Mouse (Mus musculus): ENCODE results near the gene Rps8.

The Rps8 gene

DNA sequence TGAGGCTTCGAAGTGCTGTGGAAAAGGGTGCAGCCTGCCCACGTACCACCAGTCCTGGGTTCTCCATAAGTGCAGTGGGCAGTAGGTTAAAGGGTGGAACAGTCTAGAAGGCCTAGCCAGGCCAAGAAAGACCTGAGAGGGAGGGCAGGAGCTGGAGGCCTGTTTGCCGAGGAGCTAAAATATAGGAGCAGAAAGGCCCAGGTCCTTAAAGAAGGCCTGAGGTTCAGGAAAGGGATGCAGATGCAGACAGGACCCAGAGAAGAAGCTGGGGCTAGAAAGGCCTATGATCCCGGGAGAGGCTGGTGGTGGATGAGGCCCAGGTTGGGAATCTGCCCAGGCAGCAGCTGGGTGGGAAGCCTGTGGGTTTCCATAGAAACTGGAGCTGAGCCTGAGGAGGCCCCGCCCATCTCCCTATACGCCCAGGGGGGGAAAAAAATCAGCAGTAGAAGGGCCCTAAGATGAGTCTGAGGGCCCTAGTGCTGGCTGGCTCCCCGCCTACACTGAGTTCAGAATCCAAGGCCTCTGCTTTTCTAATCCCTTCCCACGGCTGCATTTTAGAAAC is 30.6 kb downstream of the Rps8 start, which contains the start of gene Btbd19:
Gene Btbd19, minus strand, starts transcription at position 378 of the 562 bp plus-strand sequence.
- DNase-seq (ENCODE audit: low spot score), result peak; percentile 67

DNA sequence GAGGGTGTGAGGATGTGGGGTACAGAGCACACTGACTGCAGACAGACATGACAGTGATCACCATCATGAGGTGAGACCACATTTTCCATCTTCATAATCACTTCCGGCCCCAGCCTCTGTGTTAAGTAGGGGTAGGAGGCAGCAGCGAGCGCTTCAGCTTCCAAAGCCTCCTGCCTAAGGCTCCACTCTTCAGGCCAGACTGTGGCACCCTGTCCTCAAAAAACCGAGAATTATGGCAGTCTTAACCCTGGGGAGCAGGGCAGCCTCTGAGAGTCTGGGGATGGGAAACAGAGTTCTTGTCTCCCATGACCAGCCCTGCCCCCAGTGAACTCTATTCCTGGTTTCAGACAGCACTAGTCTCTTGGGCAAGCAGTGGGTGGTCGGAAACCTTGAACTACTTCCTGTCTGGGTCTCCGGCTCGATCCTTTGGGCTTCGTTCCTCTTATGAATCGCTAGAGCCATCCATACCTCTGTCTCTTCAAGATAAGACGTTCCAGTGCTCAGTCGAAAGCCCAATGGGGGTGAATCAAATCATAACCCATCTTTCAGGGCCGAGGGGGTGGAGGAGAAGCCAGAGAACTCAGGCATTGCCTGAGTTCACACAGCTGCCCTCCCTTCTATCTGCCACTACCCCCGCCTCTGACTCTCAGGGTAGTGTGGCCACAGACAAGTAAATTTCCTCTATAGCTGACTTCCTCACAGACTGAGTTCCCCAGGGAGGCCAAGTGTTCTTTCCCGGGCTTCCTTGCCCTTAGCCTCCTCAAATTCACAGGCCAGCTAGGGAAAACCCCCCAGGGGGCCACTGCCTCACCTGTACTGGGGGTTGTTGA is 31.3 kb downstream of the Rps8 start:
- no peak for DNase-seq (ENCODE audit: low spot score)

DNA sequence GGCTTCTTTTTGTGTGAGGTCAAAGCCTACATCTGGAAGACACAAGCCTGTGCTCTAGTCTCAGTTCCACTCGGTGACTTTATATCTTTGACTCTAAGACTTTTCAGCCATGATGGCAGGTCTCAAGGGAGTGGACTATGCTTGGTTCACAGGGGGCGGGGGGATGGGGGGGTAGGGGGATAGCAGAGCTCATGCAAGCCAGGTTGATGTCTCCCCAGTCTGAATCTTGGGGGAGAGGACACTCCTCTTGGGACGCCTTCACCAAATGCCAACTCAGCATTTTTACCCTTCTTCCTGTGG is 31.9 kb downstream of the Rps8 start:
- no peak for DNase-seq (ENCODE audit: low spot score)

DNA sequence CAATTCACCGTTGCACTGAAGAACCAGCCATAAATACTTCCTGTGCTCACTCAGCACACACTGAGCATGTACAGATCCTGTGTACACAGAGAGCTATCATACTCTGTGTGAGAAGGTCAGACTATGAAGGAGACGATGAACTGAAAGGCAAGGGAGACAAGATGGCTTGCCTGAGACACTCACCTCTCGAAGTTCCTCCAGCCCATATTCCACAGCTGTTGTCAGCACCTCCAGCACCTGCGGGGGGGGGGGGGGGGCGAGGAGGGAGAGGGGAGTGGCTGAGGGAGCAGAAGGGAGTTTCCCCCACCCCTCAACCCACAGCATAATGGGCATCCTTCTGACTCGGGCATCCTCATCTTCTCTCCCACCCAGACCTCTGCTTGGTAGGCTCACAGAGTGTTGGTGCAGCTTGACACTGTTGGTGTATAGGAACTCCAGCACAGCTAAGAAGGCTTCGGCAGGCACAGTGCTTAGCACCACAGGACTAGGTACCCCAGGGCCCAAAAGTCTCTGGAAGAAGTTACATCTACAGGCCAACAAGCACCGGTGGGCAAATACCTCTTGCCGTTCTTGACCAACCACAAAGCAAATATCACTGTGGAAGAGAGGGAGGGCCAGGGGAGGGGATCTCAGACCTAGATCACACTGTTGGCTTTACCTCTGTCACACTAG is 32.4 kb downstream of the Rps8 start:
- no peak for DNase-seq (ENCODE audit: low spot score)

DNA sequence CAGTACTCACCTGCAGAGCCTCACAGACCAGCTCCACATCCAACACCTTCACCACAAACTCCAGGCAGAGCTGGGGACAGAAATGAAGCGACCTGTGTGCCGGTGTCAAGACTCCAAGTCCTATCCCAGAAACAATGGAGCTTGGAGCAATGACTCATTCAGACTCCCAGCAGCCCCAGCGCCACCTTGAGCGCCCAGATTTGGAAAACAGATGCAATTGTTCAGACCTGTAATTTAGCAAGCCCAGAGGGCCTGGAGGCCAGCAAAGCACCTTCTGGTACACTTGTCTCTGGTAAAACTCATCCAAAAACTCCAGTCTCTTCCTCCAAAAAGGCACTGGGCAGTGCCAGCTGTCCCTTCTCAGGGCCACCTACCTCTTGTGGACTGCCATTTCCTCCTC is 33.8 kb downstream of the Rps8 start:
- DNase-seq (ENCODE audit: low spot score), result no peak

DNA sequence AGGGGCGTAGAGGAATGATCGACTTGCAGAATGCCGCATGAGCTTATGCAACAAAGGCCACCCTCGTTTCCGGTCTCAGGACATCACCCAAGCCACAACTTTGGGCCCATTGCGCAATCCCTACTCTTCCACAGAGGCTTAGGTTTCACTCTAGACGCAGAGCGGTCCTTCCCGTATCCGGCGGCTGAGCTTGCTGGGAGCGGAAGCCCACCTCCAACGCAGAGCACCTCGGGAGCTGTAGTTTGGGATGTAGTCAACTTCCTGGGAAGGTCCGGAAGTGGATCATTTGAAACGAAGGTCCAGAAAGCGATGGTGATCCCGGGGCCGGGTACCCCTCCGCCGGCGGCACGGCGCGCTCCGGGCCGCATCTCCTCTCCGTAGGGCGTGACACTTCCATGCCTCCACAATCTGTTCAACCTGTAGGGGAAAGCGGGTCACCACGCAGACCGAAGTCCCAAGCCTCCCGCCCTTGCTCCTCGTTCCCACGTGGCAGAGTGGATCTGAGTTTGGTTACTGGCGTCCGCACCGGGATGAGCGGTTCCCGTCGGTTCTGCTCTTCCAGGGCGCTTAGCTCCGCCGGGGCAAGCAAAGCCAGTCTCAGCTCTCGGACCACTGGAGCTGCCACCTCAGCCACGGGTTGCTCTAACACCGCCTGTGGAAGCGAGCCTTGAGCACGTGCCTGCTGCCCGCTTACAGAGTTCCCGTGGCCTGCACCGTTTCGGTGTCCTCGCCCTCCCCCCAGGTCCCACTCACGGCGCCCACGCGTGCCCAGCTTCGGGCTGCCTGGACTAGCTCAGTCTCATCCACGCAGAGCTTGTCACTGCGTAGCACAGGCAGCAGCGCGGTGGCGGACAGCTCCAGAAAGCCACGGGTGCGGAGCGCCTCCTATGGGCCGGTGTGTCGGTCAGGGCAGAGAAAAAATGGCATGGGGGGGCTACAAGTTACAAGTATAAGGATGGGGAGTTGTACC is 35.3 kb downstream of the Rps8 start:
- peak; percentile 95 for DNase-seq (ENCODE audit: low spot score)

DNA sequence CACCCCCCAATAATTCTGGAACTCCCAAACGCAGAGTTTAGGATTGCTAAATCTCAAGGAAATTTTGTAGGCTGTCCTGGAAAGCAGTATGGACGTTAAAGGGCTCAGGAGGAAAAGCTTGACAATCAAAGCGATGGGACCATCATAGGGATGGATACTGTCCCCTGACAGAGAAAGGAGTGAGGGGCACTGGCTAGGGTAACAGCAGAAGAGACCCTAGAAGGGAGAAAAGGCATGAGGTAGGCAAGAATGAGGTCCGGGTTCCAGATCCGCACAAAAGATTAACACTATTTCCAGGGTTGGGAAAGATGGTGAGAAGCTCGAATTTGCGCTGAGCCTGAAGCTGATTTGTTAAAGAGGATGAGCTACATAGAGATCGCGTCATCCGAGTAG is 36.0 kb downstream of the Rps8 start:
- DNase-seq (ENCODE audit: low spot score), result peak; percentile 17

DNA sequence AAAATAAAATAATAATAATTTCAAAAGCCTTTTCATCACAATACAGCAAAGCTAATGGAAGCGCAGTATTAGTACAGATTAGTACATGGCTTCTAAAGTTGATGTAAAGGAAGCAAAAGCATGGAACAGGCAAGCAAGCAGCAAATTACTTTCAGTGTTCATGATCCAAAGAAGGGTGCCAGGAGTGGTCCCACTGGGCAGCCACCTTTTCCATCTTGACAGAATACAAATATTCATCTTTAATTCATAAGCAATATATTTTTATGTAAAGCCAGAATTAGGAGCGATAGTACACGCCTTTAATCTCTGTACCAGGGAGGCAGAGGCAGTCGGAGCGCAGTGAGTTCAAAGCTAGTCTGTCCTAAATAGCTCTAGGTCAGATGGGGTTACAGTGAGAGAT is 36.4 kb downstream of the Rps8 start:
- DNase-seq (ENCODE audit: low spot score), result no peak

DNA sequence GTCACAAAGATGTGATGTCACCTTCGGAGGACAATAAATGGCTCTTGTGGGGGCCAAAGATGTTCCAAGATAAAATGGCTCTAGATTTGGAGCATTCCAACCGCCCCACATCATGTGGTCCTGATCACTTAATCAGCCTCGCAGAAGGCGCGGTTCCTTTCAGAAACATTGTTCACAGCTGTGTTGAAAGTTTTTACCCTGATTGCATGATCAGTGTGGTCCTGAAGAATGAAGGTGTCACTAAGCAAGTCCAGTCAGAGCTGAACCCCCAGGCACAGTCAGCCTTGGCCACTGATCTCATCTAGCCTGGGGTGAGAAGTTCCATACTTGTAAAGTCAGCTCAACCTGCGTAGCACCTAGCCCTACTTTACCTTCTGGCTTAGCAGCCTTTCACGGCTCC is 38.1 kb downstream of the Rps8 start:
- no peak for DNase-seq (ENCODE audit: low spot score)

DNA sequence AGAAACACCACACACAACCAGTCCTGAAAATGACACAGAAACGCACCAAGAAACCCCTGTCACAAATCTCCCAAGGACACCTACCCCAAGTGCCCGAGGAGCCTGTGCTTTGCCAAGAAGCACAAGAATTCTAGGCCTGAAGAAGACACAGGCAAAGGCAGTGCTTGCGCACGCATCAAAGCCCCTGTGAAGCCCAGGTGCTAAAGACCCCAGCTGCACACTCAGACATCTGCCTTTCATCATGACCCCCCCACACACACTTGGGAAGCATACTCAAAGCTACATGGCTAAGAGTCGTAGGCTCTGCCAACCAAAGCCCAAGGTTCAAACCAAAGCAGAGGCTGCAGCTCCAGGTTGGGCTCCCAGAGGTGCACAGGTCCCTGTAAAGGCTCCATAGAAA is 40.5 kb downstream of the Rps8 start:
- no peak for DNase-seq (ENCODE audit: low spot score)

DNA sequence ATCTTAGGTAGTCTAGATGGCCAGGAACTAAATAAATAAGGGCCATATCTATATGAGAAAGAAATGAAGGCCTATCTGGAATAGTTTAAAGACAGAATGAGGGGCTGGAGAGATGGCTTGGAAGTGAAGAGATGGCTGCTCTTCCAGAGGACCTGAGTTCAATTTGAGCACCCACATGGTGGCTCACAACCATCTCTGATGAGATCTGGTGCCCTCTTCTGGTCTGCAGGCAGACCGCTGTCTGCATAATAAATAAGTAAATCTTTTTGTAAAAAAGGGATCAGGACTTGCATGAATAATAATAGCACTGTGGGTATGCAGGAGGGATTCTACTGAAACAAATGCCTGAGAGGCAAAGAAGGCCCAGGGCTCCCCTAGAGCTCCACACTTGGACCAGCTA is 42.8 kb downstream of the Rps8 start:
- DNase-seq (ENCODE audit: low spot score), result no peak

DNA sequence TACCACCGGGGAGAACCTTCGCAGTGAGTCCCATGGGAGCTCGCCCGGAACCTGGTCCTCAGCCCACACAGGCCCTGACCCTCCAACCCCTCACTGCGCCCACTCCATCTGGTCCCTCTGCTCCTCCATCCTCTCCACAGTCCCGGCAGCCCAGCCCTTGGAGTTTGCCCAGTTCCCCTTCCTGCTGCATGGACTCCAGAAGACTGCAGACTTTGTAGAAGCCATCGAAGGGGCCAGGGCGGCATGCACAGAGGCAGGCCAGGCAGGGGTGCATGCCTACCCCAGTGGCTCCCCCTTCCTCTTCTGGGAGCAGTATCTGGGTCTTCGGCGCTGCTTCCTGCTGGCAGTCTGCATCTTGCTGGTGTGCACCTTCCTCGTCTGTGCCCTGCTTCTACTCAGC is 45.1 kb downstream of the Rps8 start:
- no peak for DNase-seq (ENCODE audit: low spot score)

DNA sequence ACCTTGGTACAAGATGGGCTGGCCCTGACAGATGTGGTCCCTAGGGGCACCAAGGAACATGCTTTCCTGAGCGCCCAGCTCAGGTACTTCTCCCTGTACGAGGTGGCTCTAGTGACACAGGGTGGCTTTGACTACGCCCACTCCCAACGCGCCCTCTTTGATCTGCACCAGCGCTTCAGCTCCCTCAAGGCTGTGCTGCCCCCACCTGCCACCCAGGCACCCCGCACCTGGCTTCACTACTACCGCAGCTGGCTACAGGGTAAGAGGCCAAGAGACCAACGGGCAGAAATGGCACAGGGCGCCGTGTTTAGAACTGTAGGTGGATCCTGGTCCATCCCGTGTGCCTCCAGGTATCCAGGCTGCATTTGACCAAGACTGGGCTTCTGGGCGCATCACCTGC is 45.8 kb downstream of the Rps8 start:
- no peak for DNase-seq (ENCODE audit: low spot score)

DNA sequence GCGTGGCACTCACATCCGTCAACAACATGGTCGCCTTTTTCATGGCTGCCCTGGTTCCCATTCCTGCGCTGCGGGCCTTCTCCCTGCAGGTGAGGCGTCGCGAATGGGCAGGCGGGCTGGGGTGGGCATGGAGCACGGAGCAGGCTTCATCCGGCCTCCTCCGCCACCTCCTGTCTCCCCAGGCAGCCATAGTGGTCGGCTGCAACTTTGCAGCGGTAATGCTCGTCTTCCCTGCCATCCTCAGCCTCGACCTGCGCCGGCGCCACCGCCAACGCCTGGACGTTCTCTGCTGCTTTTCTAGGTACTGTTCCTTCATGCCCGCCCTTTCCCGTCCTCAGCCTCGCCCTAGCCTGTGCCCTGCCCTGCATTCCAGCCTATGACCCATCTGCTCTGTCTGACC is 46.7 kb downstream of the Rps8 start:
- DNase-seq (ENCODE audit: low spot score), result no peak

DNA sequence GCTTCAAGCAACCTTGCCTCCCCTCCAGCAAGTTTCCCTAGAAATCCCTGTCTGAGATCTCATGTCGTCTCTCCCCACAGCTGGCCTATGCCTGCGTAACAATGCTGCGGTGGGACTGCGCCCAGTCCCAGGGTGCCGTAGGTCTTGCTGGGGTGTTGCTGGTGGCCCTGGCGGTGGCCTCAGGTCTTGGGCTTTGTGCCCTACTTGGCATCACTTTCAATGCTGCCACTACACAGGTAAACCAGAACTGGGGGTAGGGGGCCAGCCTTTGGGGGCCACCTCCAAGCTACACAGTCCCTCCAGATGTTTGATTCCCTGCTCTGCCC is 47.6 kb downstream of the Rps8 start:
- DNase-seq (ENCODE audit: low spot score), result no peak

DNA sequence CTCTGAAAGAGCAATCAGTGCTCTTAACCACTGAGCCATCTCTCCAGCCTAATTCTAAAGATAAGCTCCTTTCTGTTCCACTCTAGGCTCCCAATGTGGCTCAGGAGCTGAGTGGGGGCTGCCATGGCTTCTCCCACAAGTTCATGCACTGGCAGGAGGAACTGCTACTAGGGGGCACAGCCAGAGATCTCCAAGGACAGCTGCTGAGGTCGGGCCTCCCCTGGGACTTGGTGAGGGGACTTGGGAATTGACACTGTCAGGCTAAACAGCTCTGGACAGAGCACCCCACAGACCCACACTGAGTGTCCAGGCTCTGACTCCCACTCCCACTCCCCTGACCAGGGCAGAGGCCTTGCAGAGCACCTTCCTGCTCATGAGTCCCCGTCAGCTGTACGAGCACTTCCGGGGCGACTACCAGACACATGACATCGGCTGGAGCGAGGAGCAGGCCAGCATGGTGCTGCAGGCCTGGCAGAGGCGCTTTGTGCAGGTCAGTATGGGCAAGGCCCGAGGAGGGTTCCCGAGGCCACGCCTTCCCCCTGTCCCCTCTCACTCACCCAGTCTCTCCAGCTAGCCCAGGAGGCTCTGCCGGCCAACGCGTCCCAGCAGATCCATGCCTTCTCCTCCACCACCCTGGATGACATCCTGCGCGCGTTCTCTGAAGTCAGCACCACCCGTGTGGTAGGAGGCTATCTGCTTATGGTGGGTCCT is 48.1 kb downstream of the Rps8 start:
- no peak for DNase-seq (ENCODE audit: low spot score)

DNA sequence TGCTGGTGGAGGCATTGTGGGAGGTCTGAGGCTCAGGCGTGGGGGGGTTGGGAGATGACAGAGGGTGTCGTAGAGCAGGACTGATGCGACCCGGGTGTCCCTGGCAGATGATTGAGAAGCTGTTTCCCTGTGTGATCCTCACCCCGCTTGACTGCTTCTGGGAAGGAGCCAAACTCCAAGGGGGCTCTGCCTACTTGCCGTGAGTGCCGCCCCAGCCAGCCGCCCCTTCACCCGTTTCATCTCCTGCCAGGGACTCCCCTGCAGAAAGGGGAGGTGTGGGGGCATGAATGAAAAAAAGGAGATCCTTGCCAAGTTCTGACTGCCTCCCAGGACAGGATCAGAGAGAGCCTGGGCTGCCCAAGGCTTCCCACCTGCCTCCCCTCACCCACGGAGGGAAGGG is 50.9 kb downstream of the Rps8 start:
- no peak for DNase-seq (ENCODE audit: low spot score)

DNA sequence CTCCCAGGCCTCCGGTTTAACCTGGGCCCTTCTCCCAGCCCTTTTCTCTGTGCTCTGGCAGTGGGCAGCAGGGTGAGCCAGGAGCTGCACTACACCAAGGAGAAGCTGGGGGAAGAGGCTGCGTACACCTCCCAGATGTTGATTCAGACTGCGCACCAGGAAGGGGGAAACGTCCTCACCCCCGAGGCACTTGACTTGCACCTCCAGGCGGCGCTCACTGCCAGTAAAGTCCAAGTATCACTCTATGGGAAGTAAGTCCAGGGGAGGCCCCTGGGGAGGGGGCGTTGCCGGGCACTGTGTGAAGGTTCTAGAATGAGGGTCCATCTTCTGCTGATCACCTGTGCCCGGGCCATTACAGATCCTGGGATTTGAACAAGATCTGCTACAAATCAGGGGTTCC is 51.4 kb downstream of the Rps8 start:
- no peak for DNase-seq (ENCODE audit: low spot score)
